Mouse (Mus musculus): ENCODE data around the gene Syt5.

- TF ChIP-seq CTCF (IDR thresholded peaks at IDR 0.05), result no peak; the same call in 1 of the 2 replicates
- no peak for TF ChIP-seq POLR2A (IDR thresholded peaks at IDR 0.05; ENCODE audit: insufficient read depth, low read depth, low read length)
These were observed 34.1 kb downstream of the Syt5 start for GRCm38 (mm10) chr7:4513236-4513635.

All from heart, adult 2 months (tissue).